Mouse (Mus musculus): ENCODE data around the gene Grin2c.

Grin2c gene

GRCm38 (mm10) chr11:115202316-115202715, 64.7 kb downstream of the Grin2c start:
- peak; percentile 86 for DNase-seq (ENCODE audit: low read depth)

- DNase-seq (ENCODE audit: low read depth): no peak
Observed at GRCm38 (mm10) chr11:115200520-115200919, 66.5 kb downstream of the Grin2c start.

All from NIH3T3 (cell line).